Mouse (Mus musculus) lung, postnatal 0 days (tissue): Measurements from ENCODE around the gene Ccdc30.

Source experiments
- CTCF ChIP-seq: IDR thresholded peaks from 2 replicates; pipeline ENCODE4 v1.5.1; 2016; ENCODE audit warnings: antibody characterized with exemption, mild to moderate bottlenecking
- EP300 ChIP-seq: IDR thresholded peaks from 2 replicates; pipeline ENCODE4 v1.6.1; 2016; ENCODE audit warnings: antibody characterized with exemption, mild to moderate bottlenecking, control low read depth

DNA sequence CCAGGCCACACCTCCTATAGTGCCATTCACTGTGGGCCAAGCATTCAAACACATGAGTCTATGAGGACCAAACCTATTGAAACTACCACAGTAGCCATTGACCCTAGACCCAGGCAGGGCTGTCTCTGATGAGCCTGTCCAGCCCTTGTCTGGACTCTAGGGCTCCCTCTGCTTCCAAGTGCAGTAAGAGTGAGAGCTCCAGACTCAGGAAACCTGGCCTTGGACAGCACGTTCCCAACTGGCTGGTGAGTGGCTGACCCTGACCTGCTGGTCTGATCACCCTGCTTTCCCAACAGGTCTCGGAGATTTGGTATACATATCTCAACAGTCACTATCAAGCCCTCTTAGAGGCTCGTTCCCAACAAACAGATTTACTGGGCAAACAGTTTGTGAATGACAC lies 32.5 kb upstream of the Ccdc30 start:
- TF ChIP-seq CTCF (no peak), EP300 (no peak)
